Mouse (Mus musculus): Measurements from ENCODE around the gene Plekhm3. TPM values are rescaled to one million over a fixed set of nuclear protein-coding genes. Genes with fewer than 3 reads are reported as not detected.
A peak's percentile ranks its signal among the peaks of the same experiment; 100 is the strongest.
"Not testable (repeated sequence)": the region's sequence is repeated elsewhere in the genome, so short reads cannot be mapped to it uniquely, and the experiment has no call there.

Gene Plekhm3
- polyA plus RNA-seq, 1 experiment from 2014 or later: 6.5 TPM

- Histone ChIP-seq H3K9me3 (ENCODE audit: control insufficient read depth, low read length) (no peaks in the 10 kb centered on the region), H3K4me3 (ENCODE audit: low read depth, low read length) (no peak overlapping the region), H3K4me1 (replicated peaks; ENCODE audit: control insufficient read depth, insufficient read depth, low read length) (peaks cover 3% of the 10 kb centered on the region), H3K27ac (ENCODE audit: low read depth, low read length) (no peak overlapping the region), H3K4me2 (ENCODE audit: low read depth, low read length, severe bottlenecking) (no peak overlapping the region), H3K27me3 (ENCODE audit: control insufficient read depth, insufficient read depth, low read length) (peaks cover 25% of the 10 kb centered on the region), H3K36me3 (ENCODE audit: control insufficient read depth, insufficient read depth, low read length) (no peaks in the 10 kb centered on the region), H3K9ac (ENCODE audit: low read length) (no peak overlapping the region)
- WGBS: 75% methylated on average over 5 of the region's 5 CpGs
- no peak for DNase-seq (ENCODE audit: low spot score)
- ATAC-seq (replicated peaks; ENCODE audit: low FRiP score): no peak
Observed at GRCm38 (mm10) chr1:64970685-64971084, 14.1 kb upstream of the Plekhm3 start.

- ATAC-seq (replicated peaks; ENCODE audit: low FRiP score) (no peak), DNase-seq (ENCODE audit: low spot score) (no peak)
- Histone ChIP-seq H3K4me3 (ENCODE audit: low read depth, low read length) (peak overlapping the region; percentile 81), H3K9me3 (ENCODE audit: control insufficient read depth, low read length) (no peaks in the 10 kb centered on the region), H3K27me3 (ENCODE audit: control insufficient read depth, insufficient read depth, low read length) (no peaks in the 10 kb centered on the region), H3K4me2 (ENCODE audit: low read depth, low read length, severe bottlenecking) (peak overlapping the region; percentile 62), H3K9ac (ENCODE audit: low read length) (peak overlapping the region; percentile 91), H3K36me3 (ENCODE audit: control insufficient read depth, insufficient read depth, low read length) (no peaks in the 10 kb centered on the region), H3K4me1 (replicated peaks; ENCODE audit: control insufficient read depth, insufficient read depth, low read length) (no peaks in the 10 kb centered on the region), H3K27ac (ENCODE audit: low read depth, low read length) (no peak overlapping the region)
- 46% methylated on average over 8 of the region's 8 CpGs for WGBS
Observed at GRCm38 (mm10) chr1:64957021-64957489, 431 bp upstream of the Plekhm3 start.

GRCm38 (mm10) chr1:64954786-64955185 lies 1.8 kb downstream of the Plekhm3 start:
- WGBS: 95% methylated on average over 7 of the region's 7 CpGs
- not testable (repeated sequence) for H3K4me2 ChIP-seq (ENCODE audit: low read depth, low read length, severe bottlenecking); H3K4me3 ChIP-seq (ENCODE audit: low read depth, low read length); ATAC-seq (replicated peaks; ENCODE audit: low FRiP score); H3K27ac ChIP-seq (ENCODE audit: low read depth, low read length); H3K9me3 ChIP-seq (ENCODE audit: control insufficient read depth, low read length); H3K36me3 ChIP-seq (ENCODE audit: control insufficient read depth, insufficient read depth, low read length); H3K9ac ChIP-seq (ENCODE audit: low read length); DNase-seq (ENCODE audit: low spot score); H3K4me1 ChIP-seq (replicated peaks; ENCODE audit: control insufficient read depth, insufficient read depth, low read length); H3K27me3 ChIP-seq (ENCODE audit: control insufficient read depth, insufficient read depth, low read length)

- H3K9ac ChIP-seq (ENCODE audit: low read length): no peak overlapping the region
- no peaks in the 10 kb centered on the region for H3K27me3 ChIP-seq (ENCODE audit: control insufficient read depth, insufficient read depth, low read length)
- H3K36me3 ChIP-seq (ENCODE audit: control insufficient read depth, insufficient read depth, low read length): no peaks in the 10 kb centered on the region
- WGBS: 93% methylated on average over 3 of the region's 3 CpGs
- H3K9me3 ChIP-seq (ENCODE audit: control insufficient read depth, low read length): no peaks in the 10 kb centered on the region
- no peak for DNase-seq (ENCODE audit: low spot score)
- H3K4me2 ChIP-seq (ENCODE audit: low read depth, low read length, severe bottlenecking): no peak overlapping the region
- H3K4me1 ChIP-seq (replicated peaks; ENCODE audit: control insufficient read depth, insufficient read depth, low read length): no peaks in the 10 kb centered on the region
- no peak overlapping the region for H3K27ac ChIP-seq (ENCODE audit: low read depth, low read length)
- no peak overlapping the region for H3K4me3 ChIP-seq (ENCODE audit: low read depth, low read length)
- ATAC-seq (replicated peaks; ENCODE audit: low FRiP score): no peak
Observed at GRCm38 (mm10) chr1:64950271-64950670, 6.4 kb downstream of the Plekhm3 start.

GRCm38 (mm10) chr1:64949377-64949776 lies 7.2 kb downstream of the Plekhm3 start:
- WGBS: 92% methylated on average over 8 of the region's 8 CpGs
- Histone ChIP-seq H3K9ac (ENCODE audit: low read length) (no peak overlapping the region), H3K27ac (ENCODE audit: low read depth, low read length) (no peak overlapping the region), H3K36me3 (ENCODE audit: control insufficient read depth, insufficient read depth, low read length) (no peaks in the 10 kb centered on the region), H3K4me1 (replicated peaks; ENCODE audit: control insufficient read depth, insufficient read depth, low read length) (no peaks in the 10 kb centered on the region), H3K27me3 (ENCODE audit: control insufficient read depth, insufficient read depth, low read length) (no peaks in the 10 kb centered on the region), H3K9me3 (ENCODE audit: control insufficient read depth, low read length) (no peaks in the 10 kb centered on the region), H3K4me2 (ENCODE audit: low read depth, low read length, severe bottlenecking) (no peak overlapping the region), H3K4me3 (ENCODE audit: low read depth, low read length) (no peak overlapping the region)
- ATAC-seq (replicated peaks; ENCODE audit: low FRiP score) (no peak), DNase-seq (ENCODE audit: low spot score) (no peak)

GRCm38 (mm10) chr1:64946106-64946505 lies 10.5 kb downstream of the Plekhm3 start:
- ATAC-seq (replicated peaks; ENCODE audit: low FRiP score): no peak
- Histone ChIP-seq H3K9ac (ENCODE audit: low read length) (no peak overlapping the region), H3K4me3 (ENCODE audit: low read depth, low read length) (no peak overlapping the region), H3K4me1 (replicated peaks; ENCODE audit: control insufficient read depth, insufficient read depth, low read length) (no peaks in the 10 kb centered on the region), H3K9me3 (ENCODE audit: control insufficient read depth, low read length) (no peaks in the 10 kb centered on the region), H3K36me3 (ENCODE audit: control insufficient read depth, insufficient read depth, low read length) (no peaks in the 10 kb centered on the region), H3K27me3 (ENCODE audit: control insufficient read depth, insufficient read depth, low read length) (no peaks in the 10 kb centered on the region), H3K27ac (ENCODE audit: low read depth, low read length) (no peak overlapping the region), H3K4me2 (ENCODE audit: low read depth, low read length, severe bottlenecking) (no peak overlapping the region)
- no peak for DNase-seq (ENCODE audit: low spot score)
- 46% methylated on average over 4 of the region's 4 CpGs for WGBS

- Histone ChIP-seq H3K4me2 (ENCODE audit: low read depth, low read length, severe bottlenecking) (no peak overlapping the region), H3K9me3 (ENCODE audit: control insufficient read depth, low read length) (no peaks in the 10 kb centered on the region), H3K36me3 (ENCODE audit: control insufficient read depth, insufficient read depth, low read length) (no peaks in the 10 kb centered on the region), H3K4me3 (ENCODE audit: low read depth, low read length) (no peak overlapping the region), H3K27me3 (ENCODE audit: control insufficient read depth, insufficient read depth, low read length) (no peaks in the 10 kb centered on the region), H3K4me1 (replicated peaks; ENCODE audit: control insufficient read depth, insufficient read depth, low read length) (no peaks in the 10 kb centered on the region), H3K27ac (ENCODE audit: low read depth, low read length) (no peak overlapping the region), H3K9ac (ENCODE audit: low read length) (no peak overlapping the region)
- WGBS: 63% methylated on average over 9 of the region's 9 CpGs
- DNase-seq (ENCODE audit: low spot score): no peak
- no peak for ATAC-seq (replicated peaks; ENCODE audit: low FRiP score)
Observed at GRCm38 (mm10) chr1:64945214-64945785, 11.3 kb downstream of the Plekhm3 start.

- H3K9ac ChIP-seq (ENCODE audit: low read length): no peak overlapping the region
Observed at GRCm38 (mm10) chr1:64944746-64945145, 11.9 kb downstream of the Plekhm3 start.

GRCm38 (mm10) chr1:64942006-64942755 lies 14.4 kb downstream of the Plekhm3 start:
- 73% methylated on average over 4 of the region's 4 CpGs for WGBS
- Histone ChIP-seq H3K4me1 (replicated peaks; ENCODE audit: control insufficient read depth, insufficient read depth, low read length) (no peaks in the 10 kb centered on the region), H3K27ac (ENCODE audit: low read depth, low read length) (no peak overlapping the region), H3K27me3 (ENCODE audit: control insufficient read depth, insufficient read depth, low read length) (no peaks in the 10 kb centered on the region), H3K9ac (ENCODE audit: low read length) (no peak overlapping the region), H3K4me2 (ENCODE audit: low read depth, low read length, severe bottlenecking) (no peak overlapping the region), H3K36me3 (ENCODE audit: control insufficient read depth, insufficient read depth, low read length) (no peaks in the 10 kb centered on the region), H3K9me3 (ENCODE audit: control insufficient read depth, low read length) (no peaks in the 10 kb centered on the region), H3K4me3 (ENCODE audit: low read depth, low read length) (no peak overlapping the region)
- ATAC-seq (replicated peaks; ENCODE audit: low FRiP score): no peak
- DNase-seq (ENCODE audit: low spot score): no peak

More at GRCm38 (mm10) chr1:64944746-64945145, 11.9 kb downstream of the Plekhm3 start:
- no peak overlapping the region for H3K4me2 ChIP-seq (ENCODE audit: low read depth, low read length, severe bottlenecking)
- H3K27me3 ChIP-seq (ENCODE audit: control insufficient read depth, insufficient read depth, low read length): no peaks in the 10 kb centered on the region
- no peak overlapping the region for H3K27ac ChIP-seq (ENCODE audit: low read depth, low read length)
- H3K9me3 ChIP-seq (ENCODE audit: control insufficient read depth, low read length): no peaks in the 10 kb centered on the region
- DNase-seq (ENCODE audit: low spot score) (no peak), ATAC-seq (replicated peaks; ENCODE audit: low FRiP score) (no peak)
- 73% methylated on average over 2 of the region's 2 CpGs for WGBS
- H3K4me1 ChIP-seq (replicated peaks; ENCODE audit: control insufficient read depth, insufficient read depth, low read length): no peaks in the 10 kb centered on the region
- H3K36me3 ChIP-seq (ENCODE audit: control insufficient read depth, insufficient read depth, low read length): no peaks in the 10 kb centered on the region
- H3K4me3 ChIP-seq (ENCODE audit: low read depth, low read length): no peak overlapping the region

Data from forebrain, embryonic 11.5 days (tissue).